Mouse (Mus musculus) spleen, adult 2 months (tissue): ENCODE data around the gene Odc1. TPM values are rescaled to one million over a fixed set of nuclear protein-coding genes. Genes with fewer than 3 reads are reported as not detected.

Experiments used
- DNase-seq, 2 experiments: peaks; one replicate each; pipeline versions ENCODE4 v3.0.0 to v3.0.0-alpha.2; 2012 to 2021; ENCODE audit warnings: low spot score in 2 of 2, low read depth in 1 of 2
- H3K27ac ChIP-seq: fragments of 200-500 bp; 2 replicates; pipeline ENCODE4 v1.5.1; 2012; ENCODE audit warnings: low read length, inconsistent platforms; ENCODE audit not compliant: insufficient read depth
- H3K27me3 ChIP-seq: fragments of 200-500 bp; 2 replicates; pipeline ENCODE4 v1.6.1; 2012; ENCODE audit warnings: mild to moderate bottlenecking, moderate library complexity, low read length, inconsistent platforms; ENCODE audit not compliant: control insufficient read depth, insufficient read depth
- H3K36me3 ChIP-seq: fragments of 200-500 bp; 2 replicates; pipeline ENCODE4 v1.6.1; 2012; ENCODE audit warnings: mild to moderate bottlenecking, low read length, inconsistent platforms; ENCODE audit not compliant: control insufficient read depth, insufficient read depth
- H3K4me1 ChIP-seq: fragments of 200-500 bp; 2 replicates; pipeline ENCODE4 v1.6.1; 2011; ENCODE audit warnings: inconsistent platforms; ENCODE audit not compliant: control insufficient read depth, insufficient read depth, insufficient read length
- H3K4me3 ChIP-seq: fragments of 200-500 bp; 2 replicates; pipeline ENCODE4 v1.5.1; 2011; ENCODE audit warnings: mild to moderate bottlenecking, inconsistent platforms; ENCODE audit not compliant: insufficient read depth, insufficient read length; ENCODE audit errors: extremely low read depth
- CTCF ChIP-seq: fragments of 200-500 bp; IDR thresholded peaks from 2 replicates; pipeline ENCODE4 v1.5.1; 2011; ENCODE audit warnings: mild to moderate bottlenecking, inconsistent platforms; ENCODE audit not compliant: insufficient read depth, insufficient read length, insufficient replicate concordance; ENCODE audit errors: extremely low read depth
- POLR2A ChIP-seq: fragments of 200-500 bp; IDR thresholded peaks from 2 replicates; pipeline ENCODE4 v1.6.1; 2011; ENCODE audit warnings: low read depth, low read length, inconsistent platforms
- WGBS: fragments of 180-500 bp; shearing (Covaris S2); methylation state at CpG from one replicate; pipeline ENCODE4 v1.1.7; 2018; 5-methylcytosine and 5-hydroxymethylcytosine counted together
- polyA plus RNA-seq: library from polyadenylated mRNA; depleted of rRNA; stranded (reverse); fragments of >200 nt; gene quantifications from 2 replicates; pipeline ENCODE4 v1.2.3, GENCODE M21; 2012

Odc1 gene
- polyA plus RNA-seq, 1 experiment, result 90.6 TPM

GRCm38 (mm10) chr12:17556430-17557343 is 12.1 kb downstream of the Odc1 start:
- TF ChIP-seq POLR2A (no peak), CTCF (peak; percentile 22; the same call in 1 of the 2 replicates)
- Histone ChIP-seq H3K27ac (no peak overlapping the region), H3K36me3 (peaks cover under 1% of the 10 kb centered on the region; the same call in 1 of the 2 replicates), H3K27me3 (no peaks in the 10 kb centered on the region), H3K4me3 (no peak overlapping the region), H3K4me1 (no peaks in the 10 kb centered on the region)
- peak in 1 of 2 experiments; percentile 50 for DNase-seq
- WGBS, result 50% methylated on average over 21 of the region's 21 CpGs

GRCm38 (mm10) chr12:17557344-17557966 is 12.9 kb downstream of the Odc1 start:
- 79% methylated on average over 7 of the region's 7 CpGs for WGBS
- Histone ChIP-seq H3K36me3 (no peaks in the 10 kb centered on the region), H3K4me3 (no peak overlapping the region), H3K27me3 (no peaks in the 10 kb centered on the region), H3K4me1 (no peaks in the 10 kb centered on the region), H3K27ac (no peak overlapping the region)
- DNase-seq, result no peak
- no peak for TF ChIP-seq CTCF
- no peak for TF ChIP-seq POLR2A

GRCm38 (mm10) chr12:17557967-17558345 is 13.4 kb downstream of the Odc1 start:
- DNase-seq, result no peak
- WGBS, result 81% methylated on average over 2 of the region's 2 CpGs

GRCm38 (mm10) chr12:17562396-17562795 is 17.8 kb downstream of the Odc1 start:
- Histone ChIP-seq H3K27ac (no peak overlapping the region), H3K4me1 (no peaks in the 10 kb centered on the region), H3K4me3 (no peak overlapping the region), H3K27me3 (no peaks in the 10 kb centered on the region), H3K36me3 (no peaks in the 10 kb centered on the region)
- DNase-seq, result no peak
- TF ChIP-seq CTCF, result no peak
- TF ChIP-seq POLR2A, result no peak
- 77% methylated on average over 1 of the region's 1 CpGs for WGBS

More at GRCm38 (mm10) chr12:17557967-17558345, 13.4 kb downstream of the Odc1 start:
- H3K27me3 ChIP-seq, result no peaks in the 10 kb centered on the region
- no peak overlapping the region for H3K27ac ChIP-seq
- H3K4me3 ChIP-seq, result no peak overlapping the region
- TF ChIP-seq POLR2A (no peak), CTCF (no peak)
- no peaks in the 10 kb centered on the region for H3K36me3 ChIP-seq
- H3K4me1 ChIP-seq, result no peaks in the 10 kb centered on the region

GRCm38 (mm10) chr12:17565393-17566045 is 20.9 kb downstream of the Odc1 start:
- Histone ChIP-seq H3K27me3 (no peaks in the 10 kb centered on the region), H3K36me3 (no peaks in the 10 kb centered on the region), H3K4me1 (no peaks in the 10 kb centered on the region), H3K4me3 (no peak overlapping the region), H3K27ac (no peak overlapping the region)
- 90% methylated on average over 3 of the region's 3 CpGs for WGBS
- TF ChIP-seq POLR2A (no peak), CTCF (no peak)
- no peak for DNase-seq

- Histone ChIP-seq H3K27me3 (no peaks in the 10 kb centered on the region), H3K4me1 (no peaks in the 10 kb centered on the region), H3K4me3 (no peak overlapping the region), H3K27ac (no peak overlapping the region), H3K36me3 (no peaks in the 10 kb centered on the region)
- no peak for DNase-seq
- no peak for TF ChIP-seq CTCF
- TF ChIP-seq POLR2A, result no peak
- 86% methylated on average over 1 of the region's 1 CpGs for WGBS
Observed at GRCm38 (mm10) chr12:17566046-17566408, 21.4 kb downstream of the Odc1 start.
